Mouse (Mus musculus): Measurements from ENCODE around the gene Taf1b.
A peak's percentile ranks its signal among the peaks of the same experiment; 100 is the strongest.
"Not testable (repeated sequence)": the region's sequence is repeated elsewhere in the genome, so short reads cannot be mapped to it uniquely, and the experiment has no call there.

Taf1b gene

GRCm38 (mm10) chr12:24498150-24498840, at the start of gene Taf1b:
TSS of gene Taf1b (plus strand) at chr12:24498359.
- peak; percentile 77 for DNase-seq (ENCODE audit: low spot score)

GRCm38 (mm10) chr12:24460406-24460805, 37.8 kb upstream of the Taf1b start:
- DNase-seq (ENCODE audit: low spot score), result no peak

GRCm38 (mm10) chr12:24462121-24462520, 36.0 kb upstream of the Taf1b start:
- DNase-seq (ENCODE audit: low spot score), result not testable (repeated sequence)

- DNase-seq (ENCODE audit: low spot score), result not testable (repeated sequence)
These were observed 34.7 kb upstream of the Taf1b start for GRCm38 (mm10) chr12:24463490-24463889.

- no peak for DNase-seq (ENCODE audit: low spot score)
These were observed 29.2 kb upstream of the Taf1b start for GRCm38 (mm10) chr12:24468966-24469365.

- DNase-seq (ENCODE audit: low spot score), result peak; percentile 59
These were observed 27.2 kb upstream of the Taf1b start for GRCm38 (mm10) chr12:24470943-24471342.

- no peak for DNase-seq (ENCODE audit: low spot score)
These were observed 24.9 kb upstream of the Taf1b start for GRCm38 (mm10) chr12:24473221-24473620.

- no peak for DNase-seq (ENCODE audit: low spot score)
These were observed 13.2 kb upstream of the Taf1b start for GRCm38 (mm10) chr12:24484930-24485329.

GRCm38 (mm10) chr12:24486882-24487281, 11.3 kb upstream of the Taf1b start:
- no peak for DNase-seq (ENCODE audit: low spot score)

GRCm38 (mm10) chr12:24492507-24492906, 5.7 kb upstream of the Taf1b start:
- DNase-seq (ENCODE audit: low spot score), result not testable (repeated sequence)

- DNase-seq (ENCODE audit: low spot score), result no peak
These were observed 5.1 kb upstream of the Taf1b start for GRCm38 (mm10) chr12:24493011-24493410.

- DNase-seq (ENCODE audit: low spot score), result no peak
These were observed 4.7 kb upstream of the Taf1b start for GRCm38 (mm10) chr12:24493412-24493811.

GRCm38 (mm10) chr12:24494791-24495190, 3.4 kb upstream of the Taf1b start:
- not testable (repeated sequence) for DNase-seq (ENCODE audit: low spot score)

- DNase-seq (ENCODE audit: low spot score), result not testable (repeated sequence)
These were observed 804 bp downstream of the Taf1b start for GRCm38 (mm10) chr12:24498841-24499485.

GRCm38 (mm10) chr12:24517118-24517517, 19.0 kb downstream of the Taf1b start:
- no peak for DNase-seq (ENCODE audit: low spot score)

- no peak for DNase-seq (ENCODE audit: low spot score)
These were observed 22.9 kb downstream of the Taf1b start for GRCm38 (mm10) chr12:24521076-24521475.

- DNase-seq (ENCODE audit: low spot score), result not testable (repeated sequence)
These were observed 26.9 kb downstream of the Taf1b start for GRCm38 (mm10) chr12:24525065-24525464.

GRCm38 (mm10) chr12:24536390-24536789, 38.2 kb downstream of the Taf1b start:
- DNase-seq (ENCODE audit: low spot score), result no peak

- DNase-seq (ENCODE audit: low spot score), result no peak
These were observed 39.0 kb downstream of the Taf1b start for GRCm38 (mm10) chr12:24537201-24537600.

GRCm38 (mm10) chr12:24537965-24538364, 39.8 kb downstream of the Taf1b start:
- peak; percentile 45 for DNase-seq (ENCODE audit: low spot score)

- DNase-seq (ENCODE audit: low spot score), result no peak
These were observed 43.4 kb downstream of the Taf1b start for GRCm38 (mm10) chr12:24541426-24542154.

GRCm38 (mm10) chr12:24547686-24548085, 49.5 kb downstream of the Taf1b start:
- no peak for DNase-seq (ENCODE audit: low spot score)

GRCm38 (mm10) chr12:24548885-24549284, 50.7 kb downstream of the Taf1b start:
- no peak for DNase-seq (ENCODE audit: low spot score)

All from urinary bladder, postnatal 25 days (tissue).